Mouse (Mus musculus) retina, postnatal 1 day (tissue): Measurements from ENCODE around the gene Arhgap15.

Source experiments
- DNase-seq: peaks from one replicate; pipeline ENCODE4 v3.0.0-alpha.2; 2012

The Arhgap15 gene

GRCm38 (mm10) chr2:44039522-44040203 lies 291.0 kb downstream of the Arhgap15 start:
- no peak for DNase-seq

- no peak for DNase-seq
Observed at GRCm38 (mm10) chr2:44044088-44044487, 295.5 kb downstream of the Arhgap15 start.

- no peak for DNase-seq
Observed at GRCm38 (mm10) chr2:44044634-44045033, 296.0 kb downstream of the Arhgap15 start.

GRCm38 (mm10) chr2:44045231-44045630 lies 296.6 kb downstream of the Arhgap15 start:
- no peak for DNase-seq

- DNase-seq: no peak
Observed at GRCm38 (mm10) chr2:44060306-44060705, 311.7 kb downstream of the Arhgap15 start.

- DNase-seq: peak; percentile 37
Observed at GRCm38 (mm10) chr2:44060716-44061115, 312.1 kb downstream of the Arhgap15 start.

GRCm38 (mm10) chr2:44065067-44065466 lies 316.4 kb downstream of the Arhgap15 start:
- DNase-seq: no peak

- DNase-seq: no peak
Observed at GRCm38 (mm10) chr2:44068151-44068840, 319.7 kb downstream of the Arhgap15 start.

GRCm38 (mm10) chr2:44068906-44069305 lies 320.3 kb downstream of the Arhgap15 start:
- DNase-seq: no peak

- DNase-seq: no peak
Observed at GRCm38 (mm10) chr2:44076570-44076969, 327.9 kb downstream of the Arhgap15 start.

- no peak for DNase-seq
Observed at GRCm38 (mm10) chr2:44080530-44080929, 331.9 kb downstream of the Arhgap15 start.

- DNase-seq: no peak
Observed at GRCm38 (mm10) chr2:44081241-44081640, 332.6 kb downstream of the Arhgap15 start.

- DNase-seq: no peak
Observed at GRCm38 (mm10) chr2:44084471-44084870, 335.8 kb downstream of the Arhgap15 start.

- no peak for DNase-seq
Observed at GRCm38 (mm10) chr2:44086403-44087056, 337.9 kb downstream of the Arhgap15 start.

- DNase-seq: no peak
Observed at GRCm38 (mm10) chr2:44098552-44098951, 349.9 kb downstream of the Arhgap15 start.

- DNase-seq: no peak
Observed at GRCm38 (mm10) chr2:44102351-44102750, 353.7 kb downstream of the Arhgap15 start.

- DNase-seq: no peak
Observed at GRCm38 (mm10) chr2:44103321-44103720, 354.7 kb downstream of the Arhgap15 start.

- DNase-seq: no peak
Observed at GRCm38 (mm10) chr2:44103742-44104141, 355.1 kb downstream of the Arhgap15 start.

GRCm38 (mm10) chr2:44104282-44105197 lies 355.9 kb downstream of the Arhgap15 start:
- peak; percentile 36 for DNase-seq

- no peak for DNase-seq
Observed at GRCm38 (mm10) chr2:44105198-44105555, 356.6 kb downstream of the Arhgap15 start.

- DNase-seq: no peak
Observed at GRCm38 (mm10) chr2:44106359-44106758, 357.7 kb downstream of the Arhgap15 start.

- no peak for DNase-seq
Observed at GRCm38 (mm10) chr2:44111276-44111675, 362.7 kb downstream of the Arhgap15 start.
